13 mouse cellular contexts compared by ENCODE assay signal in genomic region chr11:88474889-88475440, GRCm38 (mm10).
A peak's percentile ranks its signal among the peaks of the same experiment; 100 is the strongest.
DNase-seq lines count a peak whose midpoint lies in the region; ATAC-seq and TF ChIP-seq lines count a peak whose summit lies in the region.
"Had no signal": no experiment of that assay in that cellular context is flagged by ENCODE, and none has a peak within 500 bp of the region (broad histone marks: within the 10 kb centered on the region; RNA-seq: fewer than 3 reads in every experiment).

No protein-coding gene starts in this region.

- peaks cover 55% of the 10 kb centered on the region for H3K36me3 ChIP-seq in embryonic facial prominence, embryonic 10.5 days (replicated peaks)
- no peaks in the 10 kb centered on the region for H3K36me3 ChIP-seq in heart, embryonic 15.5 days
- H3K36me3 ChIP-seq in midbrain, embryonic 14.5 days (ENCODE audit: control insufficient read depth, insufficient read depth, low read length) = no peaks in the 10 kb centered on the region
- H3K36me3 ChIP-seq in intestine, embryonic 15.5 days = no peaks in the 10 kb centered on the region

- 0 out of 2 replicates have a peak, but pooled peaks have one; percentile 5 for TF ChIP-seq CTCF in layer of hippocampus, adult 2 months (conservative IDR thresholded peaks at IDR 0.05)

- H3K4me1 ChIP-seq in embryonic facial prominence, embryonic 10.5 days = peaks cover 79% of the 10 kb centered on the region
- H3K4me1 ChIP-seq in heart, embryonic 15.5 days (replicated peaks) = peaks cover 60% of the 10 kb centered on the region
- peaks cover 60% of the 10 kb centered on the region for H3K4me1 ChIP-seq in midbrain, embryonic 14.5 days (ENCODE audit: control insufficient read depth, insufficient read depth, low read length)
- peaks cover 9% of the 10 kb centered on the region for H3K4me1 ChIP-seq in intestine, embryonic 15.5 days (replicated peaks)

- no peak overlapping the region for H3K4me3 ChIP-seq in layer of hippocampus, adult 2 months
- H3K4me3 ChIP-seq in embryonic facial prominence, embryonic 10.5 days = no peak overlapping the region
- H3K4me3 ChIP-seq in heart, embryonic 15.5 days = no peak overlapping the region
- no peak overlapping the region for H3K4me3 ChIP-seq in midbrain, embryonic 14.5 days (replicated peaks; ENCODE audit: low read depth, low read length)
- no peak overlapping the region for H3K4me3 ChIP-seq in intestine, embryonic 15.5 days (replicated peaks)
- H3K4me3 ChIP-seq: limb, embryonic 10.5 days had no signal

- no peak overlapping the region; the same call in 1 of the 2 replicates for H3K27ac ChIP-seq in layer of hippocampus, adult 2 months
- peak overlapping the region; percentile 51; the same call in 1 of the 2 replicates for H3K27ac ChIP-seq in embryonic facial prominence, embryonic 10.5 days (replicated peaks)
- peak overlapping the region; percentile 83 for H3K27ac ChIP-seq in heart, embryonic 15.5 days
- peak overlapping the region; percentile 53 for H3K27ac ChIP-seq in midbrain, embryonic 14.5 days (replicated peaks; ENCODE audit: low read depth, low read length)
- no peak overlapping the region for H3K27ac ChIP-seq in intestine, embryonic 15.5 days
- H3K27ac ChIP-seq: limb, embryonic 10.5 days had no signal

- H3K27me3 ChIP-seq in embryonic facial prominence, embryonic 10.5 days (replicated peaks; ENCODE audit: low read depth, poor library complexity, severe bottlenecking) = no peaks in the 10 kb centered on the region
- H3K27me3 ChIP-seq in heart, embryonic 15.5 days = no peaks in the 10 kb centered on the region
- H3K27me3 ChIP-seq in midbrain, embryonic 14.5 days (ENCODE audit: control insufficient read depth, insufficient read depth, low read length) = no peaks in the 10 kb centered on the region
- H3K27me3 ChIP-seq in intestine, embryonic 15.5 days (replicated peaks) = no peaks in the 10 kb centered on the region

- WGBS in embryonic facial prominence, embryonic 10.5 days = 68% methylated on average over 4 of the region's 4 CpGs
- 43% methylated on average over 4 of the region's 4 CpGs for WGBS in heart, embryonic 15.5 days
- WGBS in midbrain, embryonic 14.5 days = 55% methylated on average over 4 of the region's 4 CpGs
- 85% methylated on average over 4 of the region's 4 CpGs for WGBS in intestine, embryonic 15.5 days

- no peak overlapping the region for H3K9ac ChIP-seq in heart, embryonic 15.5 days
- no peak overlapping the region for H3K9ac ChIP-seq in midbrain, embryonic 14.5 days (replicated peaks; ENCODE audit: low read length)
- H3K9ac ChIP-seq in intestine, embryonic 15.5 days = no peak overlapping the region

- DNase-seq in layer of hippocampus, adult 2 months (ENCODE audit: low spot score in 2 of 2) = no peak
- DNase-seq in layer of hippocampus, adult 11-12 months (ENCODE audit: low spot score) = no peak
- no peak for DNase-seq in embryonic facial prominence, embryonic 10.5 days (ENCODE audit: low spot score)
- DNase-seq in midbrain, embryonic 14.5 days = peak; percentile 66
- DNase-seq in thymus, adult 18-20 months = no peak
- no peak for DNase-seq in embryo, embryonic 10 days (ENCODE audit: low spot score)
- DNase-seq: gastrocnemius, postnatal 14 days; lung, postnatal 10 days; spleen, adult 18-20 months; thymus, postnatal 36 days had no signal

- H3K4me2 ChIP-seq in heart, embryonic 15.5 days = no peak overlapping the region
- no peak overlapping the region for H3K4me2 ChIP-seq in midbrain, embryonic 14.5 days (ENCODE audit: low read length)
- H3K4me2 ChIP-seq in intestine, embryonic 15.5 days (replicated peaks) = no peak overlapping the region

- no peaks in the 10 kb centered on the region for H3K9me3 ChIP-seq in embryonic facial prominence, embryonic 10.5 days
- no peaks in the 10 kb centered on the region for H3K9me3 ChIP-seq in heart, embryonic 15.5 days (replicated peaks)
- H3K9me3 ChIP-seq in midbrain, embryonic 14.5 days (ENCODE audit: control insufficient read depth, low read length) = no peaks in the 10 kb centered on the region
- no peaks in the 10 kb centered on the region for H3K9me3 ChIP-seq in intestine, embryonic 15.5 days
- H3K9me3 ChIP-seq: limb, embryonic 10.5 days had no signal

- ATAC-seq in heart, embryonic 15.5 days (replicated peaks; ENCODE audit: insufficient number of reproducible peaks, insufficient read depth, low FRiP score, low read depth) = peak; percentile 67; the same call in 1 of the 2 replicates
- no peak for ATAC-seq in midbrain, embryonic 14.5 days (ENCODE audit: low FRiP score, low TSS enrichment)
- ATAC-seq in intestine, embryonic 15.5 days = no peak

Comparison
In these comparisons a context has a peak if more than half of its experiments do, and no peak if none do; other contexts are left out.
1. H3K27ac ChIP-seq: peak in embryonic facial prominence, embryonic 10.5 days (single experiment), heart, embryonic 15.5 days (single experiment) and midbrain, embryonic 14.5 days (single experiment); none in layer of hippocampus, adult 2 months (single experiment) and intestine, embryonic 15.5 days (single experiment).